Mouse (Mus musculus): ENCODE measurements around the gene Chd5.

The Chd5 gene

DNA sequence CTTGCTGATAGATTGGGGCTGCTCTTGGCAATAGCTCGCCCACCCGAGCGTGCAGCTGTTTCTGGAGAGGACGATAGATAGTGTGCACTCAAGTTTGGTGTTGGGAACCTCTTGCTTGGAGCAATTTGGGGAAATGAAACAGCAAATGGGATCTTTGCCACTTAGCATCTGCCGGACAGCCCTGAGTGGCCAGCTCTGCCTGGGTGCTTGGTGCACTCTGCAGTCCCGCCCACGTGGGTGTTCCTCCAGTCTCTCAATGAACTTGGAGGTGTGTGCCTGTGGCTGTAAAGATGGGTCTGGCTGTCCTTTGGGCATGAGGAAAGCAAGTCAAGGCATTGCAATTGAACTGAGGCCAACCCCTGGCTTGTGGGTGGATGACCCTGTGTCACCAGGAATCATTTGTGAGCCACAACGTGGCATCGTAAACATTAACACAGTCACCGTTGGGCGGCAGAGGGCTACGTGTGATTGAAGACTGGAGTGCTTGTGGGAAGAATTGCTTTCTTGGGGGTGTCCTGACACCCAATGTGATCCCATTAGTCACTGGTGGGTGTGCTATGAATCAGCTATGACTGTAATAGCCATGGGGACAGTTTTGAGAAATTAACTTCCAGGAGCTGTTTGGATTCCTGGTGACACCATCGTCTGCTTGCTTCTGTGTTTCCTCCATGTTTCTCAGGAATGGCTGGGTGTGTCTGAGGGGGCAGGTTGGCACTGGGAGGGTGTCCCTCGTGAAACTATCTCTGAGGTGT lies 15.6 kb downstream of the Chd5 start:
- DNase-seq (ENCODE audit: low spot score in 2 of 2), result no peak

DNA sequence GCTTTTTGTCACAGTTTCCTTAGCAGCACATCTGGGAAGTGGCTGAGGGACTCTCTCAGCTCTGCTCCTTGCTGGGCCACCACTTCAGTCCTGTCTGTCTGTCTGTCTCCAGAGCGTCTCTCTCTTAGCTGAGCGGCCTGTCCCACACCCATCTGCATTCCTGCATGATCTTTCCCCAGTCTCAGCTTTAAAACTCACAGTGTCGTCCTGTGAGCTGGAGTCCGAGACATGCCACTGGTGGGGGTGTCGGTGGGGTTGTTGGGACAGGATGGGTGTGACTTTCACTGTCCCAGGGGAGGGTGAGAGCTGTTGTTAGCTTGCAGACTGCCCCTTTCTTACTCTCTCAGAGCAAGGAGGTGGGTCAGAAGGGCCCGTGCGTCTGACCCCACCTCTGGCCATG lies 17.2 kb downstream of the Chd5 start:
- no peak for DNase-seq (ENCODE audit: low spot score in 2 of 2)

DNA sequence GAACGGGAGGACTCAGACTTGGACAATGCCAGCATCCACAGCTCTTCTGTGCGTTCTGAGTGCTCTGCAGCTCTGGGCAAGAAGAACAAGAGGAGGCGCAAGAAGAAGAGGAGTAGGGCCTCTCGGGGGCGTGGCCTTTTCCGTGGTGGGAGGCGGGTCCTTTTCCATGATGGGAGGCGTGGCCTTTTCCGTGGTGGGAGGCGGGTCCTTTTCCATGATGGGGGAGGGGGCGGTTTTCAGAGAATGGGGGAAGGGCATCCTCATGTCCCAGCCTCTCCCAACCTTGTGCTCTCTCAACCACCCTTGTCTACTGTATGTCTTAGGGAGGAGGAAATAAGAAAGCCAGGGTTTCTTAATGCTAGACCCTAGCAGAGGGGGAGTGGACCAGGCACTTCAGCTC lies 21.2 kb downstream of the Chd5 start:
- DNase-seq (ENCODE audit: low spot score in 2 of 2), result no peak

DNA sequence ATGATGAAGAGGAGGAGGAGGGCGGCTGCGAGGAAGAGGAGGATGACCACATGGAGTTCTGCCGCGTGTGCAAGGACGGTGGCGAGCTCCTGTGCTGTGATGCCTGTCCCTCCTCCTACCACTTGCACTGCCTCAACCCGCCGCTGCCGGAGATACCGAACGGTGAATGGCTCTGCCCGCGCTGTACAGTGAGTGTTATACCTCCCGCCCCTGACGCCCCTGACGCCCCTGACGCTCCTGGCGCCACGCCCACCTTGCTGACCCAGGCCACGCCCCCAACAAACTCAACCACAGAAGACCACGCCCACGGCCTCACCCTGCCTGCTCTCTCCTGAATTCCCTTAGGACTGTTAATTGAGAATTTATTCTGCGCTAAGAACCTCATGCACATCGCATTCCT lies 22.4 kb downstream of the Chd5 start:
- peak in 1 of 2 experiments; percentile 50 for DNase-seq (ENCODE audit: low spot score in 2 of 2)

DNA sequence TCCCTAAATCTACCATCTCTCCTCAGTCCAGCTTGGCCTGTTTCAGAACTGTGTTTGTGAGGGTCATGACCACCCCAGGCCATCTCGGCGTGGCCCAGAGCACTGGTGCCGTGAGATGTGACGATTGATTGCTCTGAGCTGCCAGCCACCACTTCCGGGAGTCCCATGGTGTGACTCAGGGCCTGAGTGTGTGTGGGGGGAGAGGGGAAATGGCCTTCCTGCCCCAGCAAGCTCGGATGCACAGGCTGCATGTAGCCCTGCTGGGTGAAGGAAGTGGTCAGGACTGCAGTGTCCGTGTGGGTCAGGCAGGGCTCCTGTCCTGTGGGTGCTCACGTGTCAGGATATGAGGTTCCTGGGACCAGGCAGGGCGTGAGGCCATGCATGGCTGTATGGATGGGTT lies 23.7 kb downstream of the Chd5 start:
- no peak for DNase-seq (ENCODE audit: low spot score in 2 of 2)

DNA sequence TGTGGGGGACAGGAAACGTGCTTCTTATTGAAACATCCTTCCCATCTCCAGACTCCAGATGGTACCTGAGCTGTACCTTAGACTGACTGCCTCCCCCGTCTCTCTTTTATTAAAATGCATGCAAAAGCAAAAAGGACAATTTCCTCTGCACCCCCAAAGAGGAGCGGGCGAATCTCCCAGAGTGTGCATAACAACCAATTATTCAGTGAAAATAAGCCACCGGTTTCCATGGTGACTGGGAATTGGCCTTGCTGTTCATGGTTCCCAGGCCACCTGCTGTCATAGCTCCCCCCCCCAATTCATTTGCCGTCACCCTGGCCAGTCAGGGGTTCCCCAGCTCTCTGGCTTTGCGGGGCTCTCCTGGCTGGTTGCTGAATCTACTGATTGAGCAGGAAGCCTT lies 26.8 kb downstream of the Chd5 start:
- DNase-seq (ENCODE audit: low spot score in 2 of 2), result no peak

DNA sequence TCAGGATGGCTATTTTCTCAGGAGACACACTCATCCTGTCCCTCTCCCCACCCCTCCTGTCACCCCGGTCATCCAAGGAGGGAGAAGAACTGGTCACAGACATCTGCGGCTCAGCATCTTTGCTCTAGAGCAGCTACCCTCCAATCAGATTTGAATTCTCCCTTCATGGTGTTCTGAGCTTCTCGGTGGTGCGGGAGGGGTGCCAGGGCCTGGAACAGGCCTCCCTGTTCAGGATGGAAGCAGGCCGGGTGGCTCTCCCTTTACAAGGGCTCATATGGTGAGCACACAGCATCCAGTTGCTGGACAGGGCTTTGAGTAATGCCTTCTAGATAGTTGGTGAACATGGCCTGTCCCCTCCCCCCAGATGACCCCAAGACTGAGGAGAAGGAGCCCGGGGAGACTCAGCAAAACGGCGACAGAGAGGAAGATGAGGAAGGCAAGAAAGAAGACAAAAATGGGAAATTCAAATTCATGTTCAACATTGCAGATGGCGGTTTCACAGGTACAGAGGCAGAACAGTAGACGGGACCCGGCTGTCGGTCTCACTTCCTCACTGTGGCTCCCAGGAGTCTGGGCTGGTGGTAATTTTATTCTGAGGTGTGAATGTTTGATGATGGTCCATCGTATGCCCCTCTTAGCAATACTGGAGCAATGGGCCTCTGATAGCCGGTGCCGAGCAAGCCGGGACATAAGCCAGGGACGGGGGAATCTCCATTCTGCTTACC lies 44.2 kb downstream of the Chd5 start:
- no peak for DNase-seq (ENCODE audit: low spot score in 2 of 2)

DNA sequence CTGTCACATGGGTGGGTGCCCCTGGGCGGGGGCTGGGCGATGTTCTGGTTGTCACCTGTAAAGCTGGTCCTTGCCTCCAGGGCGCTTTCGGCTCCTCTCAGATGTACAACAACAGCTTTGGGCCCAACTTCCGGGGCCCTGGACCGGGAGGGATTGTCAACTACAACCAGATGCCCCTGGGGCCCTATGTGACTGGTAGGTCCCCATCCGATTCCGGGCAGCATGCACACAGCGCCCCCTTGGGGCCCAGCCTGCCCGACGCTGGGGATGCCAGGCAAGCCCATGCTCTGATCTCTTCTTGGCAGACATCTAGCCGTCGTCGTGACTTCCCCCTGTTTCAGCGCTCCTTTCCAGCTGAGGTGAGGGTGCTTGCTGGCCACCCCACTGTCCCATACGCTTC lies 47.2 kb downstream of the Chd5 start:
- DNase-seq (ENCODE audit: low spot score in 2 of 2), result peak in 1 of 2 experiments; percentile 49

DNA sequence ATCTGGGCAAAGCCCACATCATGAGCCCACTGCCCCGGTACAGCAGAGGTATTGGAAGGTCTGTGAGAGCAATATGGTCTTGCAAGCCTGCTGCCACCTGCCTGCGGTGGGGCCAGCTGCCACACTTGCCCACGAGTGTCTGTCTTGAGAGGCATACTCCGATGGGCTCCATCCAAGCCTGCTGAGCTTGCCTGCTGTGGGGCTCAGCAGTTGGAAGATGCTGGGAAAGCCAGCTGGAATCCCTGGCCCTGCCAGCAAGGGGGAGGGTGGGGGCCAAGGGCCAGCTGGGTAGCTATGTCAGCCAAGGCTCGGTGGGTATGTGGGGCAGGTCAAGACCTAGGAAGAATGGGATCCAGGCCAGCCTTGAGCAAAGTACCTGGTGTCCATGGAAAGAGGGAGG lies 53.7 kb downstream of the Chd5 start:
- DNase-seq (ENCODE audit: low spot score in 2 of 2), result no peak

DNA sequence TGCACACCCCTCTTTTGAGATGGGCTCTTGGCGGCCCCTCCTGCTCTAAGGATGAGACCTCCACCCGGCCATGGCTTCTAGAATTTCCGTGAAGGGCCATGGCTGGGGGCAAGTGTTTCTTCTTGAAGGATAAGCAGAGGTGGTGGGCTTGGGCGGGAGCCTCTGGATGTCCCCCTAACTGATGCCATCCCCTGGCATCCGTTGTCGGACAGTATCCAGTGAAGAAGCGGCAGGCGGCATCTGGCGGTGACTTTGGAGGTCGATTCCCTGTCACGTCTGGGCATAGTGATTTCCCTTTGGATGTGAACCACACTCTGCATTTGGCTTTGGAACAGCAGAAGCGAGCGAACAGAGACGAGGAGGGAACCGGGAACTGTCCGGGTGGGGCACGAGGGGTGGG lies 54.2 kb downstream of the Chd5 start:
- no peak for DNase-seq (ENCODE audit: low spot score in 2 of 2)

DNA sequence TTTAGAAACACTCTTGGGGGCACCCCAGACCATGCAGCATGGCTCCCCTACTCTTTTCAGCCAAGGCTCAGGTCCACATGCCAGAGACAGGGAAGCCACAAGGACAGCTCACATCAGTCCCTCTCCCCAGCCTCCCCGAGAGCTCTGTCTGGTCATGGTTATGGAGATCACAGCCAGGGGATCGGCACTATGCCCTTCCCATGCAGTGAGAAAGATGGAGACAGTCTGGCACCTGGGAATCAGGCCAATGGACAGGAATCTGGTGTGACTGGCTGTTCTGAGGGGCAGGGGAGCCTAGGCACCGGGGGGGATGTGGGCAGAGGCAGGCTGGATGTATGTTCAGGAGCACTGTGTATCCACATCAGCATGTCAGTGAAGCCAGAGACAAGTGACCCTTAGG lies 60.5 kb downstream of the Chd5 start:
- no peak for DNase-seq (ENCODE audit: low spot score in 2 of 2)

DNA sequence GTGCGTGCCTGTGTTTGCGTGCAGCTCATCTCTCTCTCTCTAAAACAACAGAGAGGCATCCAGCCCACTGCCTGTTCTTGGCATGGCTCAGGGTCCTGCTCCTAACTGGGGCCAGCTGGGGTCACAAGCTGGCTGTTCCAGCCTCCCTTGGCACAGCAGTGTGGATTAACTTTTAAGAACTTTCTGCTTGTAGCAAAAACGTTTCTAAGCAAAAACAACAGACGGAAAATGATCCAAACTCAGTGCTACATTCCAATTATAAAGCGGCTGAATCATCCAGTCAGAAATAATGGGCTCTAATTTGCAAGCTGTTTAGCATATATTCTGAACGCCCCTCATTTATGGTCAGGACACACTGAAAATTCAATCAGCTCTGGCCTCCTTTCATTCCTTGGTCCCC lies 66.7 kb downstream of the Chd5 start:
- no peak for DNase-seq (ENCODE audit: low spot score in 2 of 2)

DNA sequence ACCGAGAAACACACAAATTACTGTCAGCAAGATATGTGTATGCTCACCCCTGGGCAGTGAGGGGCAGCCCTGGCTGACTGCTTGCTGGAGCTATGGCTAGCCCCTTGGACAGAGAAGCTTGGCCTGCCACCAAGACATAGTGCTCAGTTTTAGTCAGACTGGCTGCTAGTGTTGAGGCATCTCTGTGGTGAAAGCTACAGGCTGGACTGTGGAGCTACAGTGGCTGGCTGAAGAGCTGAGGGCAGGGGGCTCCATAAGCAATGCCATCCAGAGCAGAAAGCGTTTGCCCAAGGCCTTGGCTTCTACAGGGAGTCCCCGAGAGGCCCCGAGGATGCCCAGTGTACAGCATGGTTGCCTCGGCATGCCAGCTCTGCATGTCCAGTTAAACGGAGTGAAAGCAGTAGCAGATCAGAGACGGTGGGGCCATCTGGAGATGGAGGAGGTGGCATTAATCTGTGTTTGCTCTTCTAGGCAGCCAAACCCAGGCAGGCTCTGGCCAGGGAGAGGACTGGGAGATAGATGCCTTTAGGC lies 67.3 kb downstream of the Chd5 start:
- DNase-seq (ENCODE audit: low spot score in 2 of 2), result no peak

DNA sequence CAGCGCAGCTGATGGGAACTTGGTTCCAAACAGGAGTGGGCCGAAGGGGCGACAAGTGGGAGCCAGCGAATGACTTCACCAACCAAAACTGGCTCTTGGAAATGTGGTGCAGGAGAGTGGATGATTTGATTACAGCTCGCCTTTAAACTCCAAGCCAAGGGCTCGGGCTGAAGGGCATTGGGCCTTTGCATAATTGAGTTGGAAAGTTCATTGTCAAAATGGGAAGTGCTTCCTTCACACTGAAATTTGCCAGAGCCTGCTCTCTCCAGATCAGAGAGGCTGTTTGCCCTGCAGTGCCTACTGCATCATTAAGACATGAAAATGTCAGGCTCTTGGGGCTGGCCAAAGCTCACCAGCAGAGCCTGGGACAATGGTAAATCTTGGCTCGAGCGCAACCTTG lies 68.1 kb downstream of the Chd5 start:
- no peak for DNase-seq (ENCODE audit: low spot score in 2 of 2)

DNA sequence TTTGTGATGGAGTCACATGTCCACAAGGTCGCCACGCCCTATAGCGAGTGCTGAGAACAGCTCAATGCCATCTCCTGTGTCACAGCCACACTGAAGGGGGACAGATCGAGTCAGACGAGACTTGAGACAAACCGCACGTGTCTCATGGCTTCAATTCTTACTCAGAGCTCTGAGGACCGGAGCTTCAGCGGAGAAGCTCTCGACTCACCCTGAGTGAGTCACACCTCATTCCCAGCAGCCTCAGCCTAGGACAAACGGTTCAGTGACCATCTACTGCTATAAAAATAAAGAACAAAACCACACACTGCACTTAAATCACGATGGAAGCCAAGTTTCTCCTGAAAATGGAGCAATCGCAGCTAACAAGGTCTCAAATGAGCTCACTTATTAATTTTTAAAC lies 72.5 kb downstream of the Chd5 start:
- DNase-seq (ENCODE audit: low spot score in 2 of 2), result no peak

DNA sequence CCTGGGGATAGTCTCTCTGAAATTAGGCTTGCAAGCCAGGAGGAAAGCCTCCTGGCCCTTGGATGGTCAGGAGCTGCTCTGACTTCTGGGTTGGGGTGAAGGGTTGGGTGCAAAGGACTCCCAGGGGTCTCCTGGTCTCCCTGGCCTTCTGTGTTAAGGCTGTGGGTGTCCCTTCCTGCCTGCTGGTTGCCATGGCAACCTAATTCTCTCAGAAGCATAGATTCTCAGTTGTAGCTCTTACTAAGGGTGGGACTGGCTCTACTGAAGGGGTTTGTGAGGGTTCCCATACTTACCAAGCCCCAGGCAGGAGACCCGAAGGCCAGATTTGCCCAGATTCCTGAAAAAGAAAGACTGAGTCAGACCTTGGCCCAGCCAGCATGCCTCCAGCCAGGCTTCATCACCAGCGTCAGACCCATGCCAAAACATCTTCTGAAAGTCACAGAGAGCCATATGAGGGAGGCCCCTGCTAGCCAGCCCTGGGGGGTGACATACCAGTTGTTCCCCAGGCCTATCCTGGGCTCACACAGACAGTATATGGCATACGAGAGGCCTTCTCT lies 74.2 kb downstream of the Chd5 start:
- no peak for DNase-seq (ENCODE audit: low spot score in 2 of 2)

DNA sequence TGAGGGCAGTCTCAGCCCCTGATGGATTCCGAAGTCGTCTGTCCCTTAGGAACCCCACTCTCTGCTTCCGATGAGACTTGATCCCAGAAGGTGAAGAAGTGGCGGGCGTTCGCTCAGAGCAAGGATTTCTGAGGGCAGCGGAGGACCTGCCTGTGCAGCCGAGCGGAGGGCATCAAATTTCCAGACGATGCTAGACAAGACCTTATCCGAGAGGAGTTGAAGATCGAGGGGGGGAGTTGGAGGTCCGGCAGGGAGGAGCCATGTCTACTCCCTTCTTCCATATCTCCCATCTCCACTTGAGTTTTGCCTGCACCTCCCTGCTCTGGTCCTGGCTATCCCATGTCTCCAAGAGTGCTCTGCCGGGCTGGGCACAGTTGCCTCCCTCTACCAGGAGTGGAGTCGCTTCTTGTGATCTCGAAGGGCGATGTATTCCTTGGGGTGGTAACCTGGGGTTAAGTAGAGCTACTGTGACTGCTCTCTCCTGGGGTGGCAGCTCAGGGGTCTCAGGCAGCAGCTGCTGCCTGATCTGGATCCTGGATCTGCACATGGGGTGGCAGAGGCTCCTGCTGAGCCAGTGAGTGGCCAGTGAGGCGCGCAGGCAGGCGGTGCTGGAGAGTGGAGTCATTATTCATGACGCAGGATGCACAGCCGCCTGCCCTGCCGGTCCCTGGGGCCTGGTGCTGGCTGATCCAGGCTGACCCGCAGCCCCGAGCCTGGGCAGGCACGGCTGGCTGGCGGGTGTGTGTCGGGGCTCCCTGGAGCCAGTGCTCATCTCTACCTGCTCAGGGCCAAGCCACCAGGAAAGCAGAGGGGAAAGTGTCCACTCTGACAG lies 80.0 kb downstream of the Chd5 start:
- DNase-seq (ENCODE audit: low spot score in 2 of 2), result no peak

DNA sequence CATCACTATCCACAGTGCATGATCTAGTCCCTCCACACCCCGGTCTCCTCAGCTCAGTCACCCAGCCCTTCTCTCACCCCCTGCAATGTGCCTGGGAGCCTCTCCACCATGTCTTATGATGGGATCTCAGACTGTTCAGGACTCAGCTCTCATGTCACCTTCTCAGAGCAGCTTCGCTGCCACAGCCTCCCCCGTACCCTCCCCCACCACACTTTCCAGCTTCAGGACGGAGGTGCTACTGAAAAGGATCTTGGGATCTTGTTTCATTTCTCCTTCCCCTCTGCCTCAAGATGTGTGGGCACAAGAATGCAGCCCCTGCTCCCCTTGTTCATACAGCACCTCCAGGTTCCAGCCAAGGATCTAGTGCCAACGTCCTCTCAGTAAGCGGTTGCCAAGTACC lies 85.1 kb downstream of the Chd5 start:
- no peak for DNase-seq (ENCODE audit: low spot score in 2 of 2)

DNA sequence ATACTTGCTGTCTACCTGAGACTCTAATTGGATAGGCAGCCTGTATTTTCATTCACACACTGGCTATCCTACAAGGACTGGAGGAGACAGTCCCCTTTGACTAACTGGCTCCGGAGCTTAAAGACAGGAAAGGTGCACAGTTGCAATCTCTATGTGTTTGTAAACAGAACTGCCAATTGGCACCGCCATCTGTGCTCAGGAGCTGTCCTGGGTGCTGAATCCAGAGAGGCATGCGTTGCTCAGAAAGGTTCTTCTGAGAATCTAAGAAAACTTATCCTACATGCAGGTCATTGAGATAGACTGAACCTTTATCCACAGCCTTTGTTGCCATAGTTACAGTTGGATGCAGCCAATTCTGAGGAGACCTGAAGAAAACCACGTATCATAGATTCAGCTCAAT lies 85.9 kb downstream of the Chd5 start:
- peak in 1 of 2 experiments; percentile 37 for DNase-seq (ENCODE audit: low spot score in 2 of 2)

DNA sequence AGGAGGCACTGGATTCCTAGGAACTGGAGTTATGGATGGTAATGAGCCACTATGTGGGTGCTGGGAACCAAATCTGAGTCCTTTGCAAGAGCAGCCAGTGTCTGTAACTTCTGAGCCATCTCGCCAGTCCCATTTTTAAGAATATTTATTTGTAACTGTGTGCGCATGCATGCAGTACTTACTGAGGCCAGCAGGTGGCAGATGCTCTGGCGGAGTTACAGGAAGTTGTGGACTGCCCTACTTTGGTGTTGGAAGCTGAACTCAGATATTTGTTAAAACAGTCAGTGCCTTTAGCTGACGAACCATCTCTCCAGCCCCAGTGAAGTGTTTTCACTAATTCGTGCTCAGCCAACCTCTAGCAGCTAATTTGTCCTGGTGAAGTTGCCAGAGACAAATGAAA lies 86.5 kb downstream of the Chd5 start:
- peak in 1 of 2 experiments; percentile 52 for DNase-seq (ENCODE audit: low spot score in 2 of 2)

DNA sequence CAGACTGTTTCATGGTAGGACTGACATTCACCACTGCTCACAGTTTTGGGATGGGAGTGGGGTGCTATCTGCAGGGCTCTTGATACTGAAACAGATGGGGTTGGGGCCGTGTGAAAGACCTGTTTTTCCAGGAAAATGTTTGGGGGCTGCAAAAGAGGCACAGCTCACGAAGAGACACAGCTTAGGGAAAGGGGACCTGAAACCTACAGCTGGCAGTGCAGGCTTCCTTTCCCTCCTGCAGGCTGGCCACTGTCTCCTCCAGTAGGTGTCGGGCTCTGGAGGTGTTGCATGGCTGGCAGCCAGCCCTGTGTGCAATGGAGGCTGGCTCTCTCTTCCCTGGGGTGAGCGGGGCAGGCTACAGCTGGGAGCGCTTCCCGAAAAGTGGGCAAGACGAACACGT lies 89.8 kb downstream of the Chd5 start:
- peak in 1 of 2 experiments; percentile 30 for DNase-seq (ENCODE audit: low spot score in 2 of 2)

DNA sequence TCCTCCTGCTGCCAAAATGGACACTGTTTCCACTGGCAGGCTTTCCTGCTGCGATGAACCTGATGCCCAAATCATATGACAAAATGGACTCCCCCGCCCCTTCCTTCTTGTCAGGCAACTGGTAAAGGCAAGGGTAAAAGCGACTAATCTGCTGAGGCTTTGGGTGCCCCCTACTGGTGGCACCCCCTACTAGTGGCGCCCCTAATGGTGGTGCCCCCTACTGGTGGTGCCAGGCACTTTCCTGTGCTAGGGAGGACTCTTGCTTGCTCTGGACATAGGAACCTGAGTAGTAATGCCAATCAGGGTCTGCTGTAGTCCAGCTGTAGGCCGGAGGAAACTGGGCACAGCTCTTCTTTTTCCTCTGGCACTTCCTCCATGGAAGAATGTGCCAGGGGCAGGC lies 93.9 kb downstream of the Chd5 start:
- DNase-seq (ENCODE audit: low spot score in 2 of 2), result peak in 1 of 2 experiments; percentile 48

All from spleen, postnatal 10 days (tissue).